Mouse (Mus musculus): Measurements from ENCODE around the gene Myl12a. TPM values are rescaled to one million over a fixed set of nuclear protein-coding genes. Genes with fewer than 3 reads are reported as not detected.

Myl12a gene
- polyA plus RNA-seq, 1 experiment: 770 TPM

DNA sequence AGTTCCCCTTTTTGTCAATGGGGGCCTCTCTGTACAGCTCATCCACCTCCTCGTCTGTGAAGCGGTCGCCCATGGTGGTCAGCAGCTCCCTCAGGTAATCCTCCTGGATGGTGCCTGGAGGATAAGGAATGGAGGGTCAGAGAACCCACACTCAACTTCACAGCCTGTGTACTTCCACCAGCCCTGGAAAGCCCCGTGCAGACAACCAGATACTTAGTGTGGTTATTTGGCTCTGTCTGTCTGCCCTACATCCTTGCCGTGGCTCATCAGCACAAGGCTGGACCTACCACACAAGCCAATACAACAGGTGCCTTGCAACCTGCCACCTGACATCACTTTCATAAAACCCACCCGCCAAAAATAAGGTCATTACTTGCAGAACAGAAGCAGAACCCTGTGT is 8.0 kb downstream of the Myl12a start:
- peaks cover 67% of the 10 kb centered on the region for H3K79me3 ChIP-seq (ENCODE audit: low read depth)
- H3K79me2 ChIP-seq (ENCODE audit: control insufficient read depth, insufficient read depth): peaks cover 94% of the 10 kb centered on the region
- no peaks in the 10 kb centered on the region for H3K27me3 ChIP-seq (ENCODE audit: control insufficient read depth, insufficient read depth, insufficient read length)
- TF ChIP-seq MAX (IDR thresholded peaks at IDR 0.05): no peak
- no peak for TF ChIP-seq CTCF (IDR thresholded peaks at IDR 0.05; ENCODE audit: control insufficient read depth, insufficient read depth, insufficient read length)
- peak; percentile 25 for TF ChIP-seq MYOD1 (IDR thresholded peaks at IDR 0.05; ENCODE audit: control insufficient read depth, insufficient read length, low read depth)
- peaks cover 83% of the 10 kb centered on the region for H3K36me3 ChIP-seq (ENCODE audit: control insufficient read depth, insufficient read depth)
- no peak overlapping the region for H3K4me3 ChIP-seq (ENCODE audit: insufficient read depth, poor library complexity, severe bottlenecking)
- no peak overlapping the region for H3ac ChIP-seq (ENCODE audit: control insufficient read depth, insufficient read length, low read depth)

DNA sequence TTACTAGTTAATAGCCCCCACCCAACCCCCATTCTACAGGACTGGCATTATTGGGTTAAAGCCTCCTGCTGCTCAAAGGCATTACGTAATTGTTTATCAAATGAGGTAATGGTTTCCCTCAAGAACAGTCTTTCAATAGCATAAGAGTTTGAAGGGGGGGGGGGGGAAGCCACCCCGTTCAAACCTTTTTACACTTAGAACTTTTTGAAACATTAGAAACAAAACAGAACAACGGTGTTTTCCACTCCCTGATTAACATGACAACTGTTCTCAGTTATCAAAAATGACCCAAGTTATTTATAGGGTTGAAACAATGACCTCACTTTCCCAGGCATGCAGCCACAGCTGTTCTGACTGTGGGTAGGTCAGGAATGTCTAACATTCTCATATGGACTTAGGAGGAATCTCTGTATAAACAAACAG is 9.3 kb downstream of the Myl12a start:
- H3K27me3 ChIP-seq (ENCODE audit: control insufficient read depth, insufficient read depth, insufficient read length): no peaks in the 10 kb centered on the region
- peaks cover 94% of the 10 kb centered on the region for H3K79me2 ChIP-seq (ENCODE audit: control insufficient read depth, insufficient read depth)
- TF ChIP-seq USF1 (IDR thresholded peaks at IDR 0.05; ENCODE audit: low read depth) (no peak), MYOD1 (IDR thresholded peaks at IDR 0.05; ENCODE audit: control insufficient read depth, insufficient read length, low read depth) (peak; percentile 93), MAX (IDR thresholded peaks at IDR 0.05) (no peak), FOSL1 (IDR thresholded peaks at IDR 0.05; ENCODE audit: insufficient read depth, low read length, poor library complexity, severe bottlenecking) (no peak), CEBPB (IDR thresholded peaks at IDR 0.05; ENCODE audit: low read depth) (peak; percentile 47)
- peaks cover 84% of the 10 kb centered on the region for H3K36me3 ChIP-seq (ENCODE audit: control insufficient read depth, insufficient read depth)
- no peak overlapping the region for H3K4me3 ChIP-seq (ENCODE audit: insufficient read depth, poor library complexity, severe bottlenecking)
- H3ac ChIP-seq (ENCODE audit: control insufficient read depth, insufficient read length, low read depth): no peak overlapping the region
- peaks cover 66% of the 10 kb centered on the region for H3K79me3 ChIP-seq (ENCODE audit: low read depth)

DNA sequence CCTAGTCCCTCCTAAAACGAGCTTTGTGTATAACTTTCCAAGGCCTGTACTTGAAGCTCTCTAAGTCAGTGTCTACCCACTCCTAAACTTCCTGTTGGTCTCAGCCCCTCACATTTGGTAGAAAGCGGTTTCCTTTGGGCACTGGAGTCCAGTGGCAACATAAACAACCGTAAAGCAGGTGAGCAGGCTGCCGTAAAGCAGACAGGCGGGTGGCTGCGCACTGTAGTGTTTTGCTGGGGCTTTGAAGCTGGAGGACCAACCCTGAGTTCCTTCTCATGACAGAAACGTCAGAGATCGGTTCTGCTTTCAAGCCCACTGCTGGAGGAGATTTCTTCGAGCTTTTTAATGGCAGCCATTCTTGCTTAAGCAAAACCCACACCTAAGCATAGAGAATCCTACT is 10.0 kb downstream of the Myl12a start:
- H3K4me3 ChIP-seq (ENCODE audit: insufficient read depth, poor library complexity, severe bottlenecking): no peak overlapping the region
- H3K36me3 ChIP-seq (ENCODE audit: control insufficient read depth, insufficient read depth): peaks cover 79% of the 10 kb centered on the region
- no peaks in the 10 kb centered on the region for H3K27me3 ChIP-seq (ENCODE audit: control insufficient read depth, insufficient read depth, insufficient read length)
- H3K79me2 ChIP-seq (ENCODE audit: control insufficient read depth, insufficient read depth): peaks cover 94% of the 10 kb centered on the region
- H3K79me3 ChIP-seq (ENCODE audit: low read depth): peaks cover 66% of the 10 kb centered on the region
- TF ChIP-seq MYOD1 (IDR thresholded peaks at IDR 0.05; ENCODE audit: control insufficient read depth, insufficient read length, low read depth) (no peak), CEBPB (IDR thresholded peaks at IDR 0.05; ENCODE audit: low read depth) (no peak), MAX (IDR thresholded peaks at IDR 0.05) (no peak), FOSL1 (IDR thresholded peaks at IDR 0.05; ENCODE audit: insufficient read depth, low read length, poor library complexity, severe bottlenecking) (no peak), CTCF (IDR thresholded peaks at IDR 0.05; ENCODE audit: control insufficient read depth, insufficient read depth, insufficient read length) (no peak), USF1 (IDR thresholded peaks at IDR 0.05; ENCODE audit: low read depth) (no peak), MYOG (IDR thresholded peaks at IDR 0.05; ENCODE audit: control insufficient read depth, extremely low read depth, insufficient read length) (no peak)
- no peak overlapping the region for H3ac ChIP-seq (ENCODE audit: control insufficient read depth, insufficient read length, low read depth)

DNA sequence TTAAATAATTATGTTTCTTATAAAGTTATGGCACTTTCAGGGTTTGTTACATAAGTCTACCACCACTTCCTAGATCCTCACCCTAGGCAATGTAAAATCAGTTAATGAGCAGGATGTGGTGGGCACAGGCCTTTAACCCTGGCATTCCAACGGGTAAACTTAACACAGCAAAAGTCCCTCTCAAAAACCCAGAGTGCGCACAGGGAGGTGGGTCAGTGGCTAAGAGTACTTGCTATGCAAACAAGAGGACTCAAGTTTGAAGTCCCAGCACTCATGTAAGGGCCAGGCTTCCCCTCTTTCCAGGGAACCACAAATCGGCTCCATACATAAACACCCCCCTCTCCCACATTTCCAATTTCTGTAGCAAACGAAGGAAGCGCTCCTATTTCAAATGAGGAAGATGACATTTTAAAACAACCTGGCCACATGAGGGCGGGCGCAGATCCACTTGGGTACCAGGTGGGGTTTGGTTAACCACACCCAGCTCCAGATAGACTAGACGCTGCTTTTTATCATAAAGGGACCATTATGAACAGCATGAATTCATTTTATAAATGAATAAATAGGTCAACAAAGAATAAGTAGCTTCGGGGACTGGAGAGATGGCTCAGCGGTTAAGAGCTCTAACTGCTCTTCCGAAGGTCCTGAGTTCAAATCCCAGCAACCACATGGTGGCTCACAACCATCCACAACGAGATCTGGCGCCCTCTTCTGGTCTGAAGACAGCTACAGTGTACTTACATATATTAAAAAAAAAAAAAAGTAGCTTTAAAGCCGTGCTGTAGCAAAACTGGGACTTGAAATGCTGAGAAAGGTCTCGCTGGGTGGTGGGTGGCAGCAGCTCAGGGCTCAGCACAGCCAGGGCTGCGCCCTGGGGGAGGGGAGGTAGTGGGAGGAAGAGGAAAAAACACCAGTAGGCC is 10.7 kb downstream of the Myl12a start:
- Histone ChIP-seq H3K79me3 (ENCODE audit: low read depth) (peaks cover 67% of the 10 kb centered on the region), H3K27me3 (ENCODE audit: control insufficient read depth, insufficient read depth, insufficient read length) (no peaks in the 10 kb centered on the region), H3K4me3 (ENCODE audit: insufficient read depth, poor library complexity, severe bottlenecking) (no peak overlapping the region), H3ac (ENCODE audit: control insufficient read depth, insufficient read length, low read depth) (no peak overlapping the region), H3K36me3 (ENCODE audit: control insufficient read depth, insufficient read depth) (peaks cover 86% of the 10 kb centered on the region), H3K79me2 (ENCODE audit: control insufficient read depth, insufficient read depth) (peaks cover 94% of the 10 kb centered on the region)
- no peak for TF ChIP-seq MYOD1 (IDR thresholded peaks at IDR 0.05; ENCODE audit: control insufficient read depth, insufficient read length, low read depth)
- no peak for TF ChIP-seq MAX (IDR thresholded peaks at IDR 0.05)
- no peak for TF ChIP-seq CTCF (IDR thresholded peaks at IDR 0.05; ENCODE audit: control insufficient read depth, insufficient read depth, insufficient read length)
- TF ChIP-seq FOSL1 (IDR thresholded peaks at IDR 0.05; ENCODE audit: insufficient read depth, low read length, poor library complexity, severe bottlenecking): no peak
- TF ChIP-seq CEBPB (IDR thresholded peaks at IDR 0.05; ENCODE audit: low read depth): no peak
- TF ChIP-seq MYOG (IDR thresholded peaks at IDR 0.05; ENCODE audit: control insufficient read depth, extremely low read depth, insufficient read length): no peak
- TF ChIP-seq USF1 (IDR thresholded peaks at IDR 0.05; ENCODE audit: low read depth): no peak

DNA sequence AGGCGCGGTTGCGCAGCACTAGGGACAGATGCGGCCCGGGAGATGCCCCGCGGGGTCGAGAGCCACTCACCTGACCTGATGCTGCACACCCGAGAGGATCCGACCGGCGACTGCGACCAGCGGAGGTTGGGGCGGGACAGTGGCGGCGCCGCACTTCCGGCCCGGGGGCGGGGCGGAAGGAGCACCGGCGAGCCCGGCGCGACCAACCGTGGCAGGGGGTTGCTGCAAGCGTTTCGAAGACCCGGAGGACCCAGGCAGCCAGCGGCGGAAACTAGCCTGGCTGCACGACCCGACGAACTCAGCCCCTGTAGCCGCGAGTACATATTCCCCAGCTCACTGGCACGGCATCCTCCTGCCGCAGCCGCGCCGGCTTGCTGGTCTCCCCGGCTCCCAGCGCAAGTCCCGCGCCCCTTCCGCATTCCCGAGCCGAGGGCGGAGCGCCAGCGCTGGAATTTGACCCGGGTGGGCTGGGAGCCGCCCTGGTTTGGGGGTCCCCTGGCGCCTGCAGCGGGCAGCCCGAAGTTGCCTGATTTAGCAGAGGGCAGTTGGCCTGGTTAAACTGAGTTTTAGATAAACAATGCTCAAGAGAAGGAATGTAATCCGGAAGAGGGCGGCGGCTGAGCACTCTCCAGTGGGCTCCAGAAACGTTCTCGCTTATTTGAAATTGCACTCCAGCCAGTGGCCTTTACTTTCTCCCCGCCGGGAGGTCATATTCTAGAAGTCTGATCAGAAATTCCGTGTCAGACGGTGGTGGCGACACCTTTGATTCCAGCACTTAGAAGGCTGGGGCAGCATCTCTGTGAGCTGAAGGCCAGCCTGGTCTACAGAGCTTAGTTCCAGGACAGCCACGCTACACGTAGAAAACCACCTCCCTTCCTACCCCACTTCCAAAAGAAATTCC is 12.0 kb downstream of the Myl12a start:
- no peaks in the 10 kb centered on the region for H3K27me3 ChIP-seq (ENCODE audit: control insufficient read depth, insufficient read depth, insufficient read length)
- peak overlapping the region; percentile 71 for H3ac ChIP-seq (ENCODE audit: control insufficient read depth, insufficient read length, low read depth)
- TF ChIP-seq FOSL1 (IDR thresholded peaks at IDR 0.05; ENCODE audit: insufficient read depth, low read length, poor library complexity, severe bottlenecking): no peak
- no peak for TF ChIP-seq MYOD1 (IDR thresholded peaks at IDR 0.05; ENCODE audit: control insufficient read depth, insufficient read length, low read depth)
- no peak for TF ChIP-seq CTCF (IDR thresholded peaks at IDR 0.05; ENCODE audit: control insufficient read depth, insufficient read depth, insufficient read length)
- TF ChIP-seq USF1 (IDR thresholded peaks at IDR 0.05; ENCODE audit: low read depth): no peak
- TF ChIP-seq CEBPB (IDR thresholded peaks at IDR 0.05; ENCODE audit: low read depth): no peak
- no peak for TF ChIP-seq MYOG (IDR thresholded peaks at IDR 0.05; ENCODE audit: control insufficient read depth, extremely low read depth, insufficient read length)
- TF ChIP-seq MAX (IDR thresholded peaks at IDR 0.05): no peak
- H3K79me3 ChIP-seq (ENCODE audit: low read depth): peaks cover 65% of the 10 kb centered on the region
- H3K36me3 ChIP-seq (ENCODE audit: control insufficient read depth, insufficient read depth): peaks cover 86% of the 10 kb centered on the region
- H3K79me2 ChIP-seq (ENCODE audit: control insufficient read depth, insufficient read depth): peaks cover 94% of the 10 kb centered on the region
- peak overlapping the region; percentile 40 for H3K4me3 ChIP-seq (ENCODE audit: insufficient read depth, poor library complexity, severe bottlenecking)
